Mouse (Mus musculus) ES-E14 (cell line): ENCODE measurements around the gene Col9a2. TPM values are rescaled to one million over a fixed set of nuclear protein-coding genes. Genes with fewer than 3 reads are reported as not detected.

Experiments used
- DNase-seq: peaks from one replicate; pipeline ENCODE4 v3.0.0-alpha.2; 2013; ENCODE audit warnings: low read depth, low spot score
- H3K27ac ChIP-seq: 2 replicates; pipeline ENCODE4 v1.5.1; 2012; ENCODE audit warnings: low read depth, mild to moderate bottlenecking, low read length, moderate library complexity, mixed read lengths; ENCODE audit not compliant: poor library complexity, insufficient read depth, severe bottlenecking
- H3K36me3 ChIP-seq: 2 replicates; pipeline ENCODE4 v1.6.1; 2012; ENCODE audit warnings: mild to moderate bottlenecking, low read length, moderate library complexity, mixed read lengths; ENCODE audit not compliant: control insufficient read depth, poor library complexity, insufficient read depth, severe bottlenecking
- H3K4me1 ChIP-seq, 2 experiments: fragments of 150-350 bp in 1 of 2; sonication (generic) in 1 of 2; 2 replicates each; pipeline ENCODE4 v1.6.1; 2012; ENCODE audit warnings: low read length in 2 of 2, mild to moderate bottlenecking in 1 of 2, mixed read lengths in 1 of 2; ENCODE audit not compliant: control insufficient read depth in 2 of 2, insufficient read depth in 2 of 2, poor library complexity in 1 of 2
- H3K4me3 ChIP-seq, 2 experiments: fragments of 150-350 bp in 1 of 2; sonication (generic) in 1 of 2; 2 replicates each; pipeline ENCODE4 v1.5.1; 2012; ENCODE audit warnings: low read length in 2 of 2, low read depth in 1 of 2, mild to moderate bottlenecking in 1 of 2, mixed read lengths in 1 of 2; ENCODE audit not compliant: insufficient read depth in 1 of 2, poor library complexity in 1 of 2, severe bottlenecking in 1 of 2
- H3K9ac ChIP-seq: 2 replicates; pipeline ENCODE4 v1.6.1; 2012; ENCODE audit warnings: low read depth, mild to moderate bottlenecking, low read length, mixed read lengths; ENCODE audit not compliant: poor library complexity, insufficient read depth, severe bottlenecking
- H3K9me3 ChIP-seq: fragments of 150-350 bp; sonication (generic); 2 replicates; pipeline ENCODE4 v1.6.1; 2012; ENCODE audit warnings: low read depth, mild to moderate bottlenecking, low read length; ENCODE audit not compliant: control insufficient read depth, insufficient read depth
- CHD2 ChIP-seq: IDR thresholded peaks from 2 replicates; pipeline ENCODE4 v1.6.1; 2014; ENCODE audit warnings: mild to moderate bottlenecking, low read depth, low read length, inconsistent platforms
- HCFC1 ChIP-seq: IDR thresholded peaks from 2 replicates; pipeline ENCODE4 v1.6.1; 2012; ENCODE audit warnings: low read length, inconsistent platforms, borderline replicate concordance; ENCODE audit not compliant: insufficient read depth
- MAFK ChIP-seq: IDR thresholded peaks from 2 replicates; pipeline ENCODE4 v1.6.1; 2014; ENCODE audit warnings: mild to moderate bottlenecking, low read depth, low read length, inconsistent platforms; ENCODE audit not compliant: insufficient read depth
- ZC3H11A ChIP-seq: IDR thresholded peaks from 2 replicates; pipeline ENCODE4 v1.6.1; 2012; ENCODE audit warnings: low read depth, mild to moderate bottlenecking, inconsistent platforms, low read length, borderline replicate concordance
- ZNF384 ChIP-seq: IDR thresholded peaks from 2 replicates; pipeline ENCODE4 v1.6.1; 2012; ENCODE audit warnings: low read depth, low read length, inconsistent platforms
- in situ Hi-C, 2 experiments: fragments of 600-800 bp; cut with MboI; formaldehyde crosslinking; loops; one replicate each; pipeline ENCODE4 v1.15.1; 2025; ENCODE audit warnings: low sequenced_read_pairs in 2 of 2, inconsistent platforms in 1 of 2; ENCODE audit not compliant: unreplicated experiment in 2 of 2
- total RNA-seq: library from RNA; depleted of rRNA; stranded (reverse); fragments of 300-350 nt; gene quantifications from 2 replicates; pipeline ENCODE4 v1.2.3, GENCODE M21; 2012

Gene Col9a2
- total RNA-seq, 1 experiment: 29.4 TPM

GRCm38 (mm10) chr4:121001042-121001441 lies 38.1 kb upstream of the Col9a2 start:
- Histone ChIP-seq H3K9ac (no peak overlapping the region), H3K36me3 (no peaks in the 10 kb centered on the region), H3K27ac (no peak overlapping the region), H3K9me3 (no peaks in the 10 kb centered on the region), H3K4me3 (no peak overlapping the region), H3K4me1 (no peaks in the 10 kb centered on the region; a peak in 1 of 4 replicates)
- TF ChIP-seq CHD2: no peak
- TF ChIP-seq ZNF384: no peak
- TF ChIP-seq HCFC1: no peak
- no peak for TF ChIP-seq MAFK
- no peak for TF ChIP-seq ZC3H11A
- DNase-seq: no peak
- in situ Hi-C loops: no loop called here

GRCm38 (mm10) chr4:121001659-121002058 lies 37.5 kb upstream of the Col9a2 start:
- in situ Hi-C loops: no loop called here
- no peaks in the 10 kb centered on the region for H3K9me3 ChIP-seq
- DNase-seq: no peak
- no peak overlapping the region for H3K4me3 ChIP-seq
- H3K27ac ChIP-seq: no peak overlapping the region
- TF ChIP-seq ZNF384 (no peak), ZC3H11A (no peak), CHD2 (no peak), HCFC1 (no peak), MAFK (no peak)
- no peaks in the 10 kb centered on the region for H3K36me3 ChIP-seq
- H3K9ac ChIP-seq: no peak overlapping the region
- no peaks in the 10 kb centered on the region; a peak in 1 of 4 replicates for H3K4me1 ChIP-seq

GRCm38 (mm10) chr4:121002400-121003171 lies 36.6 kb upstream of the Col9a2 start:
- TF ChIP-seq ZNF384: no peak
- TF ChIP-seq CHD2: no peak
- in situ Hi-C loops: no loop called here
- no peaks in the 10 kb centered on the region; a peak in 1 of 4 replicates for H3K4me1 ChIP-seq
- no peak for DNase-seq
- no peaks in the 10 kb centered on the region for H3K9me3 ChIP-seq
- no peak overlapping the region for H3K9ac ChIP-seq
- no peaks in the 10 kb centered on the region for H3K36me3 ChIP-seq
- H3K27ac ChIP-seq: no peak overlapping the region
- no peak overlapping the region for H3K4me3 ChIP-seq

- no peaks in the 10 kb centered on the region for H3K36me3 ChIP-seq
- H3K27ac ChIP-seq: no peak overlapping the region
- no peaks in the 10 kb centered on the region for H3K9me3 ChIP-seq
- H3K4me3 ChIP-seq: no peak overlapping the region
- DNase-seq: no peak
- no peaks in the 10 kb centered on the region; a peak in 1 of 4 replicates for H3K4me1 ChIP-seq
- TF ChIP-seq ZNF384 (no peak), CHD2 (no peak), HCFC1 (no peak), MAFK (no peak), ZC3H11A (no peak)
- no peak overlapping the region for H3K9ac ChIP-seq
- in situ Hi-C loops: no loop called here
Observed at GRCm38 (mm10) chr4:121003611-121004091, 35.5 kb upstream of the Col9a2 start.

- H3K4me3 ChIP-seq: no peak overlapping the region
- TF ChIP-seq ZC3H11A (no peak), HCFC1 (no peak), MAFK (no peak), CHD2 (no peak), ZNF384 (no peak)
- in situ Hi-C loops: no loop called here
- no peak overlapping the region for H3K27ac ChIP-seq
- H3K9me3 ChIP-seq: no peaks in the 10 kb centered on the region
- no peak for DNase-seq
- no peaks in the 10 kb centered on the region for H3K36me3 ChIP-seq
- H3K4me1 ChIP-seq: no peaks in the 10 kb centered on the region; a peak in 1 of 4 replicates
- no peak overlapping the region for H3K9ac ChIP-seq
Observed at GRCm38 (mm10) chr4:121004679-121005078, 34.5 kb upstream of the Col9a2 start.
